Mouse (Mus musculus) embryonic facial prominence, embryonic 14.5 days (tissue): Measurements from ENCODE around the gene Cyp8b1. TPM values are rescaled to one million over a fixed set of nuclear protein-coding genes. Genes with fewer than 3 reads are reported as not detected.

Experiments used
- ATAC-seq: fragments of 200-750 bp; cut with Nextera tagmentation; 2 replicates; pipeline ENCODE4 v1.8.0; 2017; ENCODE audit warnings: low read depth, moderate number of reproducible peaks, moderate TSS enrichment
- DNase-seq: peaks from one replicate; pipeline ENCODE4 v3.0.0-alpha.2; 2015; ENCODE audit warnings: low spot score
- H3K27ac ChIP-seq: fragments of 300-500 bp; sonication (generic); replicated peaks from 2 replicates; pipeline ENCODE4 v1.5.1; 2014; ENCODE audit warnings: low read depth, mild to moderate bottlenecking, low read length, moderate library complexity
- H3K27me3 ChIP-seq: fragments of 300-500 bp; sonication (generic); replicated peaks from 2 replicates; pipeline ENCODE4 v1.6.1; 2014; ENCODE audit warnings: low read length; ENCODE audit not compliant: control insufficient read depth, insufficient read depth
- H3K36me3 ChIP-seq: fragments of 300-500 bp; sonication (generic); 2 replicates; pipeline ENCODE4 v1.6.1; 2014; ENCODE audit warnings: low read length, mixed read lengths; ENCODE audit not compliant: control insufficient read depth, insufficient read depth
- H3K4me1 ChIP-seq: fragments of 300-500 bp; sonication (generic); 2 replicates; pipeline ENCODE4 v1.6.1; 2014; ENCODE audit warnings: antibody characterized with exemption, low read length; ENCODE audit not compliant: control insufficient read depth, insufficient read depth
- H3K4me2 ChIP-seq: fragments of 300-500 bp; sonication (generic); 2 replicates; pipeline ENCODE4 v1.6.1; 2014; ENCODE audit warnings: low read depth, mild to moderate bottlenecking, low read length, moderate library complexity, mixed read lengths
- H3K4me3 ChIP-seq: fragments of 300-500 bp; sonication (generic); 2 replicates; pipeline ENCODE4 v1.5.1; 2014; ENCODE audit warnings: low read depth, mild to moderate bottlenecking, low read length
- H3K9ac ChIP-seq: fragments of 300-500 bp; sonication (generic); 2 replicates; pipeline ENCODE4 v1.6.1; 2014; ENCODE audit warnings: low read depth, mild to moderate bottlenecking, low read length, moderate library complexity, mixed read lengths
- H3K9me3 ChIP-seq: fragments of 300-500 bp; sonication (generic); 2 replicates; pipeline ENCODE4 v1.6.1; 2016; ENCODE audit warnings: low read length; ENCODE audit not compliant: control insufficient read depth
- WGBS: fragments of 180-500 bp; shearing (Covaris S2); extraction: QIAGEN DNeasy Blood & Tissue Kit; methylation state at CpG from one replicate; pipeline ENCODE4 v1.1.7; 2014; 5-methylcytosine and 5-hydroxymethylcytosine counted together
- polyA plus RNA-seq: library from polyadenylated mRNA; unstranded; fragments of >200 nt; fragmentation: Nextera tagmentation; extraction: Ambion mirVana; gene quantifications from 2 replicates; pipeline ENCODE4 v1.2.1, GENCODE M21; 2014

Cyp8b1 gene
- polyA plus RNA-seq, 1 experiment from 2014 or later, result 0.11 TPM

DNA sequence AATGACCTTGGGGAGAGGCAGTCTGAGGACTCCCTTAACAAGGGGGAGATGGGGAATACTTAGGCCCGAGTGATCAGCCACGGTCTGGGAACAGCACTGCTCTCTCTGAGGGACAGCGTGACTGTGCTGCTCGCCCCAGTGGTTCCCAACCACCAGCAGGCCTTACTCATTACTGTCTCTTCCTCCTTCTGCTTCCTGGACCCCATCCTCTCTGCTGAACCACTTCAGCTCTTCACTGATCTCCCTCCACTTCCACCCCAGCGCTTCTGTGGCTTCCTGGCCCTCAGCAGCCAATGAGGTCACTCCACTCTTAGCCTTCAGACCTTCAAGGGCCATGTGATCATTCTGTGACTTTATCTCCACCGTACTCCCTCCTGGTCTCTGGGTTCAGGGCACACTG, 6.5 kb downstream of the Cyp8b1 start:
- ATAC-seq (no peak), DNase-seq (no peak)
- Histone ChIP-seq H3K4me3 (no peak overlapping the region), H3K36me3 (no peaks in the 10 kb centered on the region), H3K27me3 (no peaks in the 10 kb centered on the region), H3K9ac (no peak overlapping the region), H3K27ac (no peak overlapping the region), H3K4me1 (no peaks in the 10 kb centered on the region), H3K9me3 (no peaks in the 10 kb centered on the region), H3K4me2 (no peak overlapping the region)
- WGBS, result 76% methylated on average over 4 of the region's 6 CpGs

DNA sequence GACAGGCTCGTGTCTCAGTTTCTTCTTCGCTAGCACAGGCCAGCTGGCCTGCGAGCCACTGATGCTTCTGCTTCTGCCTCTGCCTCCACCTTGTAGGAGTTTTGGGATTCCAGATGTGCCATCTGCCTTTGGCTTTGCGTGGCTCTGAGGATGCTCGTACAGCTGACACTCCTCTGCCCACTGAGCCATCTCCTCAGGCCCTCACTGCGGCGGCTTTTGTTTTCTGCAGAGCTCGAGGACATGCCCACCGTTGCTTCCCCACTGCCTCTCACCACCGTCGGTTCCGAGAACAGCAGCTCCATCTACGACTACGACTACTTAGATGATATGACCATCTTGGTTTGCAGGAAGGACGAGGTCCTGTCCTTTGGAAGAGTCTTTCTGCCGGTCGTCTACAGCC, 7.8 kb downstream of the Cyp8b1 start:
- Histone ChIP-seq H3K4me3 (no peak overlapping the region), H3K27ac (no peak overlapping the region), H3K36me3 (no peaks in the 10 kb centered on the region), H3K4me1 (no peaks in the 10 kb centered on the region), H3K9ac (no peak overlapping the region), H3K9me3 (no peaks in the 10 kb centered on the region), H3K4me2 (no peak overlapping the region), H3K27me3 (no peaks in the 10 kb centered on the region)
- DNase-seq (no peak), ATAC-seq (no peak)
- 92% methylated on average over 17 of the region's 17 CpGs for WGBS

DNA sequence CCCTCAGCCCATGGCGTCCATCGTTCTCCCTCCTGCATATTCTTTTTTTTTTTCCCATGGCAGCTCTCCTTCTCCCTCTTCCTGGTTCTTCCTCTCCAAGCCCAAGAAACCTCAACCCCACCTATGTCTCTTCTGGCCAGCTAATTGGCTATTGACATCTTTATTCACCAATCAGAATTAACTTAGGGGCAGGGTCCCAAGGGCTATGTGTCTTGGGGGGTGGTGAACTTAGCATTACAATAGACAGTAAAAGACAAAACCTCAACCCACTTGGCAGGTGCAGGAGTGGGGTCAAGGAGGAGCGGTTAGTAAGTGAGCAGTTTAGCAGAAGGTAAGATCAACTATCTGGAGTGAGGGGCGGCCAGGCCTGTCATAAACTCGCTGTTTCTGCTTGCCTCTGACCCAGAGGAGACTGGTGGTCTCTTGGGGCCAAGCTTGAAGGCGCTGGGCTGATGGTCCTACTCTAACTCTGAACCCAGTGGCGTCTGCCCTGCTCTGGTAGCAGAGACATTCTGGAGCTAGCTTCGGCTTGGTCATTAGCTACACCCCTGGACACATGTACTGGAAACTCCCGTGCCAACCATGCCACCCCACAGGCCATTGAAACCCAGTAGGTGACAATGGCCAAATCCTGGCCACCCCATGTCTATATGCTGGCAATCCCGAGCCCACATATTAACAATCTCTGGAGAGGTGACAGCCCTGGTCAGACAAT, 8.6 kb downstream of the Cyp8b1 start:
- WGBS, result 69% methylated on average over 10 of the region's 10 CpGs
- Histone ChIP-seq H3K27me3 (no peaks in the 10 kb centered on the region), H3K9me3 (no peaks in the 10 kb centered on the region), H3K9ac (no peak overlapping the region), H3K4me3 (no peak overlapping the region), H3K4me1 (no peaks in the 10 kb centered on the region), H3K27ac (no peak overlapping the region), H3K36me3 (no peaks in the 10 kb centered on the region), H3K4me2 (no peak overlapping the region)
- ATAC-seq (no peak), DNase-seq (no peak)

DNA sequence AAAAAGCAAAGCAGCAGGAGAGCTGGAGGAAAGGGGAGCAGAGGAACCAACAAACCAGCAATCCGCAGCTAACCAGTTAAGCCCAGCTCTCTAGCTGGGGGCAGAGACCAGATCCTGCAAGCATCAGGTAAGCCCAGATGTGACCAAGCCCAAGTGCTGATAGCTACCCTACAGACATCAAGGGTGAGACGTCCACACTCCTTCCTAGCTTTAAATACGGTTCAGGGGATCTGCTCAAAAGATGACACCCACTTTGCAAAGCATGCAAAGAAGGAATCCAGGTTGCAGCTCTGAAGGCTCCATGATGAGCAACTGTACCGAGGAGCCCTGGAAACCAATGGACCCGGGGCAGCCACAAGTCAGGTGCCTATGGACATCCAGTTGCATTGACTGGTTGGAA, 9.6 kb downstream of the Cyp8b1 start:
- H3K27ac ChIP-seq, result no peak overlapping the region
- no peak overlapping the region for H3K4me3 ChIP-seq
- DNase-seq (no peak), ATAC-seq (no peak)
- H3K9me3 ChIP-seq, result no peaks in the 10 kb centered on the region
- WGBS, result 77% methylated on average over 5 of the region's 5 CpGs
- H3K36me3 ChIP-seq, result no peaks in the 10 kb centered on the region
- H3K27me3 ChIP-seq, result no peaks in the 10 kb centered on the region
- no peak overlapping the region for H3K4me2 ChIP-seq
- H3K4me1 ChIP-seq, result no peaks in the 10 kb centered on the region
- H3K9ac ChIP-seq, result no peak overlapping the region

DNA sequence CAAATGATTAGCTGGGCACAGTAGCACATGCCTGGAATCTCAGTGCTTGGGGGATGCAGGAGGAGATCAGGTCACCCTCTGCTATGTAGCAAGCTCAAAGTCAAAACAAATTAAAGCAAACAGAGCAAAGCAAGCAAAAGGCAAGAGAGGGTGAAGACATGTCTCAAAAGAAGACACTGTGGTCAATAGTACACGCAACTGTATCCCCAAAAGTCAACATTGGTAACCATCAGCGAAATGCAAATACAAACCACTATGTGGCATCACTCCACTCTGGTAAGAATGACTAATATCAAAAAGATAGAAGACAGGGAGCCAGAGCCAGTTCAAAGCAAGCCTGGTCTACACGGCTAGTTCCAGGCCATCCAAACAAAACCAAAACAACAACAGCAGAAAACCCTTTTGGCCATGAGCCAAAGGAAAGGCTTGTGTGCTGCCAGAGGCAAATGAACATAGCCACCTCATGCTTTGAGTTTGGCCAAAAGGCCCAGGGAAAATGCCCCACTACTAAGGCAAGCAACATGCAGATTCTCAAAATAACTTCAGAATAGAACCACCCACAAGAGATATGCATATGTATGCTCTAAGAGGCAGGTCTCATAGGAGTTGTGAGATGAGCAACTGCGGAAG, 10.4 kb downstream of the Cyp8b1 start:
- H3K4me3 ChIP-seq, result no peak overlapping the region
- H3K9ac ChIP-seq, result no peak overlapping the region
- ATAC-seq (no peak), DNase-seq (no peak)
- no peak overlapping the region for H3K27ac ChIP-seq
- no peaks in the 10 kb centered on the region for H3K9me3 ChIP-seq
- WGBS, result 80% methylated on average over 4 of the region's 4 CpGs
- H3K4me1 ChIP-seq, result no peaks in the 10 kb centered on the region
- no peaks in the 10 kb centered on the region for H3K36me3 ChIP-seq
- no peaks in the 10 kb centered on the region for H3K27me3 ChIP-seq
- no peak overlapping the region for H3K4me2 ChIP-seq

DNA sequence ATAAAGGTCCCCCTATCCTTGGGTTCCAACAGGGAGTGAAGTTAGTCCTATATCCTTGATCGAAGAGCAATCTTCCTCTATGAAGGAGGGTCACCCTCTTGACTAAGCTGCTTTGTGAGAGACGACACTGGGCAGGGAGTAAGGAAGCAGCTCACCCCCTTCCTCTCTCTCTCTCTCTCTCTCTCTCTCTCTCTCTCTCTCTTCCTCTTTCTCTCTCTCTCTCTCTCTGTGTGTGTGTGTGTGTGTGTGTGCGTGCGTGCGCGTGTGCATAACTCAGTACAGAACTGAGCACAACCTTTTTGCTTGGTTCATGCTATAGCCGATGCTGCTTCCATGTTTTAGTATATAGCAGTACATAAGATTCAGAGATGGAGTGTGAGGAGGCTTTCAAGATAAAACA, 11.2 kb downstream of the Cyp8b1 start:
- Histone ChIP-seq H3K9me3 (no peaks in the 10 kb centered on the region), H3K4me2 (no peak overlapping the region), H3K9ac (no peak overlapping the region), H3K4me1 (no peaks in the 10 kb centered on the region), H3K36me3 (no peaks in the 10 kb centered on the region), H3K4me3 (no peak overlapping the region), H3K27me3 (no peaks in the 10 kb centered on the region), H3K27ac (no peak overlapping the region)
- WGBS, result 90% methylated on average over 7 of the region's 7 CpGs
- ATAC-seq (no peak), DNase-seq (no peak)

DNA sequence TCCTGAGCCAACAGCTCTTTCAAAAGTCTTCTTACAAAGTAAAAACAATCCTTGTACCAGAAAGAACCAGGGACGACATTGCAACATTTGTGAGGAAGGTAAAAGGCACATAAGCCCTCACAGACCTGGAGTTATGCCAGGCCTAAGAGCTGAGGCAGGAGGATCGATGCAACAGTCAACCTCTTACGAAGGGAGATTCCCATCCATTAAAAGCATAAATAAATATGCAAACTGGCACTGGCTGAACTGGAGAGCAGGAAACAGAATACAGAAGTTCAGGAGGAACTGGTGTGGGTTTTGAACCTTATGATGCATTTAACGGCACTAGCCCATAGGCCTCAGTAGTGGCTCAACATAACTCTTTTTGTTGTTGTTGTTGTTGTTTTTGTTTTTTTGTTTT, 11.8 kb downstream of the Cyp8b1 start:
- Histone ChIP-seq H3K4me3 (no peak overlapping the region), H3K36me3 (no peaks in the 10 kb centered on the region), H3K9ac (no peak overlapping the region), H3K27ac (no peak overlapping the region), H3K4me1 (no peaks in the 10 kb centered on the region), H3K9me3 (no peaks in the 10 kb centered on the region), H3K4me2 (no peak overlapping the region), H3K27me3 (no peaks in the 10 kb centered on the region)
- no peak for ATAC-seq
- WGBS, result 77% methylated on average over 4 of the region's 4 CpGs
- no peak for DNase-seq

DNA sequence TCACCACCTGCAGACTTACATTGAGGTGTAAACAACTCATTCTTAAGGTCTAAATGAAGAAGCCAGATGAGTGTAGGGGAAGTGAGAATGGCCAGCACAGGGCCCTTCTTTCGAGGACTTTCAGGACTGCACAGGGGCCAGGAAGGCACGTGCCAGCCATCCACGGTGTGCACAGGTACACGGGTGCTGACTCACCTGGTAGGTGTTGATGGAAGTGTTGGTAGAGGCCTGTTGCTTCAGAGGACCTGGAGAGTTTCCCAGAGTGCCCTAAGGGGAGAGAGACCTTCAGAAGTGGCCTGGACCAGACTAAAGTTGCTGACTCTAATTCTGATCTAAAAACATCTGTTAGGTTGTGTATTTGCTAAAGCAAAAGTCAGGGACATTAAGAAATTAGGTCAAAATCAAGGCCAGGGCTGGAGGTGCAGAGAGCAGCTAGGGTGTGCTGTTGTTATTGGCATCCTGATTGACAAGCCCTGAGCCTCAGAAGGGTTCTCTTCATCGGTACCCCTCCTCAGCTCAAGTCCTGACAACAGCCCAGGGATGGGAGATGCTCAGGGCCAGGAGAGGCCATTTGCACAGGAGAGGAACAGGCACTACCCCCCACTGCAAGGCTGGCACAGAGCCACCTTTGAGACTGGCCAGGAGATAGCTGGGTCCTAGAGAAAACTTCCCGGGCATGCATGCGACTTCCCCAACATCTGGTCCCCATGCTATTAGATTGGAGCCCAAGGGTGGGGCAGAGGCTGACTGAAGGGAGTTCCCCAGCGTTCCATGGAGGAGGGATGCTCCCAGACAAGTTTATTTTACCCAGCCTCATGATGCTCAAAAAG, 12.4 kb downstream of the Cyp8b1 start:
- WGBS, result 74% methylated on average over 8 of the region's 8 CpGs

More for the DNA sequence above, 12.4 kb downstream of the Cyp8b1 start:
- no peak for DNase-seq
- Histone ChIP-seq H3K27me3 (no peaks in the 10 kb centered on the region), H3K4me2 (no peak overlapping the region), H3K4me3 (no peak overlapping the region), H3K9ac (no peak overlapping the region), H3K9me3 (no peaks in the 10 kb centered on the region), H3K4me1 (no peaks in the 10 kb centered on the region), H3K36me3 (no peaks in the 10 kb centered on the region), H3K27ac (no peak overlapping the region)
- no peak for ATAC-seq
